Comparison of ENCODE assay signal across 12 mouse cellular contexts in genomic region chr11:109608976-109609625, GRCm38 (mm10). TPM values are rescaled to one million over a fixed set of nuclear protein-coding genes. Genes with fewer than 3 reads are reported as not detected.
A peak's percentile ranks its signal among the peaks of the same experiment; 100 is the strongest.
DNase-seq lines count a peak whose midpoint lies in the region; ATAC-seq and TF ChIP-seq lines count a peak whose summit lies in the region.
"Had no signal": no experiment of that assay in that cellular context is flagged by ENCODE, and none has a peak within 500 bp of the region (broad histone marks: within the 10 kb centered on the region; RNA-seq: fewer than 3 reads in every experiment).

No protein-coding gene starts in this region.

- no peaks in the 10 kb centered on the region for H3K27me3 ChIP-seq in hindbrain, postnatal 0 days (ENCODE audit: insufficient read depth, low read length)
- no peaks in the 10 kb centered on the region for H3K27me3 ChIP-seq in hindbrain, embryonic 16.5 days (replicated peaks; ENCODE audit: control insufficient read depth, insufficient read depth, low read length)
- H3K27me3 ChIP-seq in embryonic facial prominence, embryonic 10.5 days (replicated peaks; ENCODE audit: low read depth, poor library complexity, severe bottlenecking) = peaks cover 7% of the 10 kb centered on the region; the same call in 1 of the 2 replicates
- H3K27me3 ChIP-seq in liver, embryonic 15.5 days = no peaks in the 10 kb centered on the region
- H3K27me3 ChIP-seq: neural tube, embryonic 12.5 days had no signal

- H3K9ac ChIP-seq in hindbrain, postnatal 0 days (replicated peaks; ENCODE audit: low read length) = no peak overlapping the region
- no peak overlapping the region for H3K9ac ChIP-seq in hindbrain, embryonic 16.5 days (ENCODE audit: low read depth, low read length)
- peak overlapping the region; percentile 84; the same call in 1 of the 2 replicates for H3K9ac ChIP-seq in liver, embryonic 15.5 days
- H3K9ac ChIP-seq: neural tube, embryonic 12.5 days had no signal

- TF ChIP-seq CTCF in hindbrain, postnatal 0 days (IDR thresholded peaks at IDR 0.05; ENCODE audit: low read depth) = no peak

- H3K36me3 ChIP-seq in hindbrain, postnatal 0 days (ENCODE audit: insufficient read depth, low read length) = no peaks in the 10 kb centered on the region
- no peaks in the 10 kb centered on the region for H3K36me3 ChIP-seq in hindbrain, embryonic 16.5 days (ENCODE audit: control insufficient read depth, insufficient read depth, low read length)
- H3K36me3 ChIP-seq in embryonic facial prominence, embryonic 10.5 days (replicated peaks) = peaks cover 7% of the 10 kb centered on the region; the same call in 1 of the 2 replicates
- H3K36me3 ChIP-seq in liver, embryonic 15.5 days (replicated peaks) = peaks cover 22% of the 10 kb centered on the region; the same call in 1 of the 2 replicates
- H3K36me3 ChIP-seq: midbrain, embryonic 10.5 days; neural tube, embryonic 12.5 days had no signal

- no peak for ATAC-seq in hindbrain, postnatal 0 days
- ATAC-seq in hindbrain, embryonic 16.5 days = no peak
- no peak for ATAC-seq in liver, embryonic 15.5 days (ENCODE audit: insufficient read depth)
- ATAC-seq in activated CD4-positive, CD25-positive, alpha-beta regulatory T cell, adult 4 months = no peak

- H3K4me3 ChIP-seq in hindbrain, postnatal 0 days (ENCODE audit: low read length) = no peak overlapping the region
- H3K4me3 ChIP-seq in hindbrain, embryonic 16.5 days (ENCODE audit: low read length) = no peak overlapping the region
- no peak overlapping the region for H3K4me3 ChIP-seq in embryonic facial prominence, embryonic 10.5 days
- peak overlapping the region; percentile 83 for H3K4me3 ChIP-seq in liver, embryonic 15.5 days (replicated peaks)
- H3K4me3 ChIP-seq: neural tube, embryonic 12.5 days had no signal

- 62% methylated on average over 6 of the region's 6 CpGs for WGBS in hindbrain, postnatal 0 days
- WGBS in hindbrain, embryonic 16.5 days = 70% methylated on average over 6 of the region's 6 CpGs
- 79% methylated on average over 6 of the region's 6 CpGs for WGBS in embryonic facial prominence, embryonic 10.5 days
- 44% methylated on average over 6 of the region's 6 CpGs for WGBS in liver, embryonic 15.5 days (ENCODE audit: insufficient replicate concordance)

- H3K4me1 ChIP-seq in hindbrain, postnatal 0 days (ENCODE audit: insufficient read depth, low read length) = no peaks in the 10 kb centered on the region; the same call in 1 of the 2 replicates
- peaks cover 7% of the 10 kb centered on the region for H3K4me1 ChIP-seq in hindbrain, embryonic 16.5 days (ENCODE audit: control insufficient read depth, insufficient read depth, low read depth, low read length)
- H3K4me1 ChIP-seq in embryonic facial prominence, embryonic 10.5 days = peaks cover 27% of the 10 kb centered on the region
- peaks cover 48% of the 10 kb centered on the region for H3K4me1 ChIP-seq in liver, embryonic 15.5 days (replicated peaks)

- no peak overlapping the region for H3K27ac ChIP-seq in hindbrain, postnatal 0 days
- no peak overlapping the region for H3K27ac ChIP-seq in hindbrain, embryonic 16.5 days (ENCODE audit: low read depth, low read length)
- H3K27ac ChIP-seq in embryonic facial prominence, embryonic 10.5 days (replicated peaks) = 0 out of 2 replicates have a peak overlapping the region, but pooled peaks have one; percentile 93
- H3K27ac ChIP-seq in liver, embryonic 15.5 days (replicated peaks) = peak overlapping the region; percentile 26
- H3K27ac ChIP-seq: midbrain, embryonic 10.5 days; neural tube, embryonic 12.5 days had no signal

- no peaks in the 10 kb centered on the region for H3K9me3 ChIP-seq in hindbrain, postnatal 0 days (ENCODE audit: low read length)
- H3K9me3 ChIP-seq in hindbrain, embryonic 16.5 days (ENCODE audit: control insufficient read depth, low read length) = no peaks in the 10 kb centered on the region
- H3K9me3 ChIP-seq in embryonic facial prominence, embryonic 10.5 days = no peaks in the 10 kb centered on the region
- H3K9me3 ChIP-seq in liver, embryonic 15.5 days (replicated peaks) = no peaks in the 10 kb centered on the region
- H3K9me3 ChIP-seq: midbrain, embryonic 10.5 days; neural tube, embryonic 12.5 days had no signal

- no peak for DNase-seq in hindbrain, postnatal 0 days (ENCODE audit: low spot score)
- no peak for DNase-seq in embryonic facial prominence, embryonic 10.5 days (ENCODE audit: low spot score)
- peak; percentile 36 for DNase-seq in gonadal fat pad, adult 2 months (ENCODE audit: low read depth)
- no peak for DNase-seq in thymus, postnatal 36 days
- DNase-seq: cerebellum, postnatal 25 days; kidney, adult 2 months; layer of hippocampus, adult 9-11 months had no signal

- H3K4me2 ChIP-seq in hindbrain, postnatal 0 days (ENCODE audit: low read depth, low read length) = 0 out of 2 replicates have a peak overlapping the region, but pooled peaks have one; percentile 83
- no peak overlapping the region for H3K4me2 ChIP-seq in hindbrain, embryonic 16.5 days (ENCODE audit: low read length)
- peak overlapping the region; percentile 91 for H3K4me2 ChIP-seq in liver, embryonic 15.5 days

RNA-seq across cellular contexts. Expression of gene Wipi1, which starts 2.7 kb away (rescaled TPM):
- 14.6 and 23.3 TPM in 2 replicates for total RNA-seq in hindbrain, postnatal 0 days (2014; rRNA removed)
- polyA plus RNA-seq in hindbrain, postnatal 0 days (2015; fragmentation: Nextera tagmentation; extraction: Ambion mirVana) = 21.0 and 23.5 TPM in 2 replicates
- 18.9 and 21.2 TPM in 2 replicates for polyA plus RNA-seq in hindbrain, embryonic 16.5 days (2015; fragmentation: Nextera tagmentation; extraction: Ambion mirVana)
- 20.7 and 25.3 TPM in 2 replicates for polyA plus RNA-seq in embryonic facial prominence, embryonic 10.5 days (2016; fragmentation: Nextera tagmentation; extraction: Ambion mirVana)
- polyA plus RNA-seq in gonadal fat pad, adult 2 months (2012; rRNA removed) = 33.8 TPM in 2 replicates
- polyA plus RNA-seq in liver, embryonic 15.5 days (2015; fragmentation: Nextera tagmentation; extraction: Ambion mirVana) = 24.2 and 25.9 TPM in 2 replicates
- polyA plus RNA-seq in activated CD4-positive, CD25-positive, alpha-beta regulatory T cell, adult 4 months (2017; shearing (Covaris generic)) = under 1 TPM in 1 of 2 experiments, not detected in 1; 0.29 TPM

RNA-seq across cellular contexts. Expression of gene Prkar1a, which starts 40.1 kb away (rescaled TPM):
- total RNA-seq in hindbrain, postnatal 0 days (2014; rRNA removed) = 190 and 198 TPM in 2 replicates
- polyA plus RNA-seq in hindbrain, postnatal 0 days (2015; fragmentation: Nextera tagmentation; extraction: Ambion mirVana) = 425 and 435 TPM in 2 replicates
- 475 and 504 TPM in 2 replicates for polyA plus RNA-seq in hindbrain, embryonic 16.5 days (2015; fragmentation: Nextera tagmentation; extraction: Ambion mirVana)
- 328 and 349 TPM in 2 replicates for polyA plus RNA-seq in embryonic facial prominence, embryonic 10.5 days (2016; fragmentation: Nextera tagmentation; extraction: Ambion mirVana)
- 79.9 and 91.6 TPM in 2 replicates for polyA plus RNA-seq in gonadal fat pad, adult 2 months (2012; rRNA removed)
- polyA plus RNA-seq in liver, embryonic 15.5 days (2015; fragmentation: Nextera tagmentation; extraction: Ambion mirVana) = 108 and 113 TPM in 2 replicates
- 100 to 1,000 TPM; 491 to 502 TPM for polyA plus RNA-seq in activated CD4-positive, CD25-positive, alpha-beta regulatory T cell, adult 4 months (2017; shearing (Covaris generic))

Comparison
In these comparisons a context has a peak if more than half of its experiments do, and no peak if none do; other contexts are left out.
1. H3K27ac ChIP-seq: peak in embryonic facial prominence, embryonic 10.5 days (single experiment) and liver, embryonic 15.5 days (single experiment); none in hindbrain, postnatal 0 days (single experiment) and hindbrain, embryonic 16.5 days (single experiment).
2. RNA of gene Wipi1, which starts 2.7 kb away (polyA plus RNA-seq): 33.8 TPM in gonadal fat pad, adult 2 months, 24.2 to 25.9 TPM in liver, embryonic 15.5 days, 20.7 to 25.3 TPM in embryonic facial prominence, embryonic 10.5 days, 21.0 to 23.5 TPM in hindbrain, postnatal 0 days and 18.9 to 21.2 TPM in hindbrain, embryonic 16.5 days; 0.29 TPM in activated CD4-positive, CD25-positive, alpha-beta regulatory T cell, adult 4 months; every median in the first group is over 10 times any median in the second.